Mouse (Mus musculus) intestine, embryonic 14.5 days (tissue): ENCODE data around the gene Parva. TPM values are rescaled to one million over a fixed set of nuclear protein-coding genes. Genes with fewer than 3 reads are reported as not detected.
A peak's percentile ranks its signal among the peaks of the same experiment; 100 is the strongest.

Experiments used
- ATAC-seq: fragments of 200-750 bp; cut with Nextera tagmentation; replicated peaks from 2 replicates; pipeline ENCODE4 v1.8.0; 2017; ENCODE audit warnings: low read depth, moderate number of reproducible peaks, moderate TSS enrichment, moderate library complexity; ENCODE audit not compliant: low FRiP score, low TSS enrichment
- DNase-seq: peaks from one replicate; pipeline ENCODE4 v3.0.0-alpha.2; 2018; ENCODE audit warnings: low spot score
- H3K27ac ChIP-seq: fragments of 300-500 bp; sonication (generic); 2 replicates; pipeline ENCODE4 v1.5.1; 2014; ENCODE audit warnings: low read depth, mild to moderate bottlenecking, control low read depth
- H3K27me3 ChIP-seq: fragments of 300-500 bp; sonication (generic); replicated peaks from 2 replicates; pipeline ENCODE4 v1.6.1; 2014; ENCODE audit warnings: low read length, control low read depth; ENCODE audit not compliant: control insufficient read depth, insufficient read depth
- H3K36me3 ChIP-seq: fragments of 300-500 bp; sonication (generic); 2 replicates; pipeline ENCODE4 v1.6.1; 2014; ENCODE audit warnings: low read length, control low read depth; ENCODE audit not compliant: control insufficient read depth, insufficient read depth
- H3K4me1 ChIP-seq: fragments of 300-500 bp; sonication (generic); replicated peaks from 2 replicates; pipeline ENCODE4 v1.6.1; 2014; ENCODE audit warnings: low read length, control low read depth, mixed read lengths; ENCODE audit not compliant: control insufficient read depth, insufficient read depth
- H3K4me2 ChIP-seq: fragments of 300-500 bp; sonication (generic); 2 replicates; pipeline ENCODE4 v1.6.1; 2014; ENCODE audit warnings: low read length
- H3K4me3 ChIP-seq: fragments of 300-500 bp; sonication (generic); 2 replicates; pipeline ENCODE4 v1.5.1; 2014; ENCODE audit warnings: low read depth, low read length, control low read depth, mixed read lengths
- H3K9ac ChIP-seq: fragments of 300-500 bp; sonication (generic); 2 replicates; pipeline ENCODE4 v1.6.1; 2014; ENCODE audit warnings: mild to moderate bottlenecking, low read length
- H3K9me3 ChIP-seq: fragments of 300-500 bp; sonication (generic); 2 replicates; pipeline ENCODE4 v1.6.1; 2016; ENCODE audit warnings: low read length, control low read depth; ENCODE audit not compliant: control insufficient read depth
- WGBS: fragments of 180-500 bp; shearing (Covaris S2); extraction: QIAGEN DNeasy Blood & Tissue Kit; methylation state at CpG from one replicate; pipeline ENCODE4 v1.1.7; 2014; 5-methylcytosine and 5-hydroxymethylcytosine counted together
- polyA plus RNA-seq: library from polyadenylated mRNA; unstranded; fragments of >200 nt; fragmentation: Nextera tagmentation; extraction: Ambion mirVana; gene quantifications from 2 replicates; pipeline ENCODE4 v1.2.1, GENCODE M21; 2014

Parva gene
- polyA plus RNA-seq, 1 experiment from 2014 or later = 102 TPM

GRCm38 (mm10) chr7:112413286-112413685, 14.0 kb upstream of the Parva start:
- no peak overlapping the region for H3K4me2 ChIP-seq
- DNase-seq (no peak), ATAC-seq (no peak)
- H3K9me3 ChIP-seq = no peaks in the 10 kb centered on the region
- no peak overlapping the region for H3K4me3 ChIP-seq
- H3K36me3 ChIP-seq = no peaks in the 10 kb centered on the region
- H3K4me1 ChIP-seq = peaks cover 14% of the 10 kb centered on the region
- WGBS = 81% methylated on average over 6 of the region's 6 CpGs
- no peak overlapping the region for H3K27ac ChIP-seq
- no peak overlapping the region for H3K9ac ChIP-seq
- no peaks in the 10 kb centered on the region; the same call in 1 of the 2 replicates for H3K27me3 ChIP-seq

- 17% methylated on average over 14 of the region's 14 CpGs for WGBS
- Histone ChIP-seq H3K4me1 (peaks cover 14% of the 10 kb centered on the region), H3K4me3 (no peak overlapping the region), H3K27me3 (no peaks in the 10 kb centered on the region; the same call in 1 of the 2 replicates), H3K9ac (no peak overlapping the region), H3K27ac (no peak overlapping the region), H3K4me2 (peak overlapping the region; percentile 30; the same call in 1 of the 2 replicates), H3K9me3 (no peaks in the 10 kb centered on the region), H3K36me3 (no peaks in the 10 kb centered on the region)
- DNase-seq = no peak
- no peak for ATAC-seq
These were observed 11.2 kb upstream of the Parva start for GRCm38 (mm10) chr7:112416058-112416526.

- Histone ChIP-seq H3K9me3 (no peaks in the 10 kb centered on the region), H3K9ac (no peak overlapping the region), H3K36me3 (no peaks in the 10 kb centered on the region), H3K27ac (no peak overlapping the region), H3K4me2 (no peak overlapping the region), H3K4me1 (peaks cover 14% of the 10 kb centered on the region), H3K27me3 (no peaks in the 10 kb centered on the region; the same call in 1 of the 2 replicates), H3K4me3 (no peak overlapping the region)
- 15% methylated on average over 6 of the region's 7 CpGs for WGBS
- ATAC-seq (no peak), DNase-seq (no peak)
These were observed 10.4 kb upstream of the Parva start for GRCm38 (mm10) chr7:112416730-112417513.

- no peak overlapping the region for H3K4me2 ChIP-seq
- no peaks in the 10 kb centered on the region for H3K9me3 ChIP-seq
- no peak overlapping the region for H3K27ac ChIP-seq
- DNase-seq (no peak), ATAC-seq (no peak)
- H3K9ac ChIP-seq = no peak overlapping the region
- no peaks in the 10 kb centered on the region for H3K36me3 ChIP-seq
- no peak overlapping the region for H3K4me3 ChIP-seq
- WGBS = 71% methylated on average over 4 of the region's 4 CpGs
- H3K27me3 ChIP-seq = no peaks in the 10 kb centered on the region; the same call in 1 of the 2 replicates
- H3K4me1 ChIP-seq = peaks cover 14% of the 10 kb centered on the region
These were observed 9.7 kb upstream of the Parva start for GRCm38 (mm10) chr7:112417598-112417997.

- Histone ChIP-seq H3K9me3 (no peaks in the 10 kb centered on the region), H3K4me1 (peaks cover 10% of the 10 kb centered on the region), H3K27me3 (no peaks in the 10 kb centered on the region), H3K27ac (no peak overlapping the region), H3K4me3 (no peak overlapping the region), H3K36me3 (no peaks in the 10 kb centered on the region), H3K4me2 (no peak overlapping the region), H3K9ac (no peak overlapping the region)
- ATAC-seq = no peak
- WGBS = 66% methylated on average over 4 of the region's 4 CpGs
- DNase-seq = no peak
These were observed 3.9 kb upstream of the Parva start for GRCm38 (mm10) chr7:112423438-112423837.

- no peaks in the 10 kb centered on the region for H3K27me3 ChIP-seq
- no peaks in the 10 kb centered on the region; the same call in 1 of the 2 replicates for H3K9me3 ChIP-seq
- H3K9ac ChIP-seq = peak overlapping the region; percentile 99
- 40% methylated on average over 5 of the region's 5 CpGs for WGBS
- H3K36me3 ChIP-seq = no peaks in the 10 kb centered on the region
- ATAC-seq = 0 out of 2 replicates have a peak, but pooled peaks have one; percentile 13
- H3K27ac ChIP-seq = peak overlapping the region; percentile 100
- DNase-seq = no peak
- peak overlapping the region; percentile 74 for H3K4me2 ChIP-seq
- peak overlapping the region; percentile 62 for H3K4me3 ChIP-seq
- H3K4me1 ChIP-seq = peaks cover 16% of the 10 kb centered on the region
These were observed 494 bp upstream of the Parva start for GRCm38 (mm10) chr7:112426811-112427210.

- 1% methylated on average over 22 of the region's 22 CpGs for WGBS
- Histone ChIP-seq H3K4me3 (peak overlapping the region; percentile 62), H3K9me3 (no peaks in the 10 kb centered on the region; the same call in 1 of the 2 replicates), H3K27ac (peak overlapping the region; percentile 100), H3K4me2 (peak overlapping the region; percentile 74), H3K36me3 (no peaks in the 10 kb centered on the region), H3K4me1 (peaks cover 16% of the 10 kb centered on the region), H3K9ac (peak overlapping the region; percentile 99), H3K27me3 (no peaks in the 10 kb centered on the region)
- peak; percentile 88 for ATAC-seq
- DNase-seq = no peak
These were observed 842 bp downstream of the Parva start for GRCm38 (mm10) chr7:112428158-112428535.

- Histone ChIP-seq H3K9ac (no peak overlapping the region), H3K36me3 (peaks cover 1% of the 10 kb centered on the region; the same call in 1 of the 2 replicates), H3K4me1 (peaks cover 34% of the 10 kb centered on the region), H3K27ac (no peak overlapping the region), H3K9me3 (peaks cover 4% of the 10 kb centered on the region; the same call in 1 of the 2 replicates), H3K4me3 (no peak overlapping the region), H3K4me2 (no peak overlapping the region), H3K27me3 (no peaks in the 10 kb centered on the region)
- DNase-seq = no peak
- ATAC-seq = no peak
- WGBS = 57% methylated on average over 3 of the region's 3 CpGs
These were observed 12.5 kb downstream of the Parva start for GRCm38 (mm10) chr7:112439846-112440245.
